Mouse (Mus musculus): ENCODE results near the gene Gm20388. TPM values are rescaled to one million over a fixed set of nuclear protein-coding genes. Genes with fewer than 3 reads are reported as not detected.

Gene Gm20388
- total RNA-seq, 2 experiments from 2014 or later = 18.5 to 23.8 TPM

- no peak for ATAC-seq (replicated peaks; ENCODE audit: poor library complexity, severe bottlenecking)
These were observed 322.3 kb downstream of the Gm20388 start for GRCm38 (mm10) chr8:120232913-120233312.

DNA sequence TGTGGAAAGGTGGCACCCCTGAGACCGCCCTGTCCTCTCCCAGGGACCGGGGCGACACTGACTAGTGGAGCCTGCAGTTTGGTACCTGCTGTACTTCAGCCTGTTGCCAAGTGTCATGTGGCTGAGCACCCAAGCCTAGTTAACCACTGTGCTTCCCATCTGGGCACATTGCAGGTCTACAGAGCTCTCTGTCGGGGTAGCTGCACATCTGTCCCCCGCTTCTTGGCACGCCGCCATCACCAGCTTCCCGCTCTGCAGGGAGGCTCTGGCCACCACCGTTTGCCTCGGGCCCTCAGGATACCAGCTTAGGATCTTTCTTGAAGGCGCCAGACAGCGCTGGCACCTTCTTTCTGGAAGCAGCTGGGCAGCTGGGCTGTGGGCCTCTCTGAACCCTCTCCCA is 323.8 kb downstream of the Gm20388 start:
- ATAC-seq (replicated peaks; ENCODE audit: poor library complexity, severe bottlenecking) = no peak

- 0 out of 2 replicates have a peak, but pooled peaks have one; percentile 6 for ATAC-seq (replicated peaks; ENCODE audit: poor library complexity, severe bottlenecking)
These were observed 324.2 kb downstream of the Gm20388 start for GRCm38 (mm10) chr8:120234866-120235265.

DNA sequence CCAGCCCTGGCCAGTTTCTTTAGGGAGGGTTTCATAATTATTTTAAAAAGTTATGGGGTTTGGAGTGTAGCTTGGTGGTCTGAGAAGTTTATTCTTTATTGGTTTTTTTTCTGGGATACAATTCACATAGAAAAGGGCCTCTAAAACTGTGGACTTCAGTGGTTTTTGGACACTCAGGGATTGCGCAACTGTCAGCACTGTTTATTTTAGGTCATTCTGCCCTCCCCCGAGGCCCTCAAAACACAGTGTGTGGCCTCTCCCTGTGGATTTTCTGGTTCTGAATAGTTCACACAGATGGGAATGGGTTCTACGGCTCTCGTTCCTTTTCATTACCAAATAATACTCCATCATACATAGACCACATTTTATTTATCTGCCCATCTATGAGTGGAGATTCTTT is 332.6 kb downstream of the Gm20388 start:
- no peak for ATAC-seq (replicated peaks; ENCODE audit: poor library complexity, severe bottlenecking)

DNA sequence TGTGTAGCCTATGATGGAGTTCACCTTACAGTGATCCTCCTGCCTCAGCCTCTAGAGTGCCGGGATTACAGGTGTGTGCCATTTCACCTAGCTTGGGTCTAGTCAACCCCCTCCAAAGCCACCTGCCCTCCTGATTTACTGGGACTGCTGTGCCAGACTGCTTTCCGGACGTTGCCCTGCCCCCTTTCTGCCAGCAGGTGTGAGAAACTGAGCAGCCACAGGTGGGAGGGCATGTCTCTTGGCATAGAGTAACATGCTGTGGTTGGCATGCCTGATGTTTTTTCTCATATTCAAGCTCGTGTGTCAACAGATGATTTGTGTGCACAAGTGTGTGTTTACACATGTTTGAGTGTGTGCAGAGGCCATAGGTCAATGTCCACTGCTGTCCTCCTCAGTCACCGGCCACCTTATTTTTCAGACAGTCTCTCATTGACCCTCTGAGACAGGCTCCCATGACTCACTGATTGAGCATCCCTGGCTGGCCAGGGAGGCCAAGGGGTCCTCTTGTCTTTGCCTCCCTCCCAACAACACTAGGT is 333.3 kb downstream of the Gm20388 start:
- no peak for ATAC-seq (replicated peaks; ENCODE audit: poor library complexity, severe bottlenecking)

DNA sequence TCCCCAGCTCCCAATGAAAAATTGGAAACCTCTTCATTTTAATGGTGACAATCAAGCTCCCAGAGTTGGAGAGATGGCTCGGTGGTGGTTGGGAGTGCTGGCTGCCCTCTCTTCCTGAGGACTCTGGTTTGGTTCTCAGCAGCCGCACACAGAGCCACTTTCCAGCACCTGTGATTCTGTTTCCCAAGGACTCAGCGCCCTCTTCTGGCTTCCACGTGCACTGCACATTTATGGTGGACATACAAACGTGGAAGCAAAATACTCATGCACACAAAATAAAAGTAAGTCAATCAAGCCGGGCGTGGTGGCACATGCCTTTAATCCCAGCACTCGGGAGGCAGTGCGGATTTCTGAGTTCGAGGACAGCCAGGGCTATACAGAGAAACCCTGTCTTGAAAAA is 333.9 kb downstream of the Gm20388 start:
- ATAC-seq (replicated peaks; ENCODE audit: poor library complexity, severe bottlenecking) = no peak

DNA sequence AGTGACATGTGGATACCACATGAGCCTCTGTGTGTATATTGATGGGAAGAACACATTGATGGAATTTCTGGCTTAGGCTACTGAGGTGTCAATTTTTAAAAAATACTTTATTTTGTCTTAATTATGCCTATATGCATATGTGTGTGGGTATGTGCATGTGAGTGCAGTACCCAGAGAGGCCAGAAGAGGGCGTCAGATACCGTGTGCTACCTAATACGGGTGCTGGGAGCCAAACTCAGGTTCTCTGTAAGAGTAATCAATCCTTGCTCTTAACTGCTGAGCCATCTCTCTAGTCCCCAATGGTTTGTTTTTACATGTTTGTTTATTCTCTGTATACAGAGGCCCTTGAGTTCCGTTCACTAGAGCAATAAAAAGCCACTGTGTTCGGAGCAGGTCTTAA is 337.0 kb downstream of the Gm20388 start:
- ATAC-seq (replicated peaks; ENCODE audit: poor library complexity, severe bottlenecking) = no peak

DNA sequence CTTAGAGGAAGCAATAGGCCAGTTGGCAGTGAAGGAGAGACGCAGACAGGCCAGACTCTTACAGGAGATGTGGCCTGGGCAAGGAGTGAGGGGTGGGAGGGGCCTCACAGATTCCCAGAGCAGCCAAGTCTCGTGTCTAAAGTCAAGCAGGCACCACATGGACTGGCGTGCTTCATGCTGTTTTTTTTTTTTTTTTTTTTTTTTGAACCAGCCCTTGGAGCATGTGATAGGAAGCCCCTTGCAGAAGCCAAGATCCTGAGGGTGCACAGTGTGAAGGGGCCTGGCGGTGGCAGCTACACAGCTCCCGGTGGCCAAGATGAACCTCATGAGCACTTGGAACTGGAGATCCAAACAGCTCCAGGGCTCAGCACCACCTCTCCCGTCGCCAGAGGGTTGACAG is 337.4 kb downstream of the Gm20388 start:
- ATAC-seq (replicated peaks; ENCODE audit: poor library complexity, severe bottlenecking) = no peak

- ATAC-seq (replicated peaks; ENCODE audit: poor library complexity, severe bottlenecking) = no peak
These were observed 337.8 kb downstream of the Gm20388 start for GRCm38 (mm10) chr8:120248451-120248850.

GRCm38 (mm10) chr8:120249800-120250336 is 339.2 kb downstream of the Gm20388 start:
- ATAC-seq (replicated peaks; ENCODE audit: poor library complexity, severe bottlenecking) = no peak

DNA sequence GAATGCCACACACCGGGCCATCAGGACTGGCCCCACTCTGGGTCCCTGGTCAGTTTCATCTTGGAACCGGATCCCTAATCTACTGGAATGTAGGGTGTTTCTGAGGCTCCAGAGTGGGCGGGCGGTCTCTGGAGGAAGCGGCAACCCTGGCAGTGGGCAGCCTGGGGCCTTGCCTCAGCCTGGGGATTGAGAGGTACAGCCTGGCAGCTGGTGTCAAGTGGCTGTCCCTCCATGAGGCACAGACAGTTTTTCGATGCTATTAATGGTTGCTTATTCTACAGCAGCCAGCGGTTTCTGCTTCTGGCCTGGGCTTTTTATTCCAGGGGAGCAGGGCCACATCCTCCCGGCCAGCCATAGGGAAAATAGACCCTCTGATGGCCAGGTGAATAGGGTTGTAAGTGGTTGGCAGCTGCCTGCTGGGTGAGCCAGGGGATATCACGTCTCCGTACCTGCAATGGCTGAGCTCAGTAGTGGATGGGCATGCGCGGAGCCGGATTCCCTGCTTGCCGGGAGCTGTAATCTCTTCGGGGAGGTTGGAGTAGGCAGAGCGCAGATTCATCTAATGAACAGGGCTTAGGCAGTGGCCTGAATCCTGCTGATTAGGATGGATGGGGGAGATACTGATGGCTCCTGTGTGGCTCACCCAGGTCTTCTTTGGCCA is 340.2 kb downstream of the Gm20388 start:
- ATAC-seq (replicated peaks; ENCODE audit: poor library complexity, severe bottlenecking) = no peak

- ATAC-seq (replicated peaks; ENCODE audit: poor library complexity, severe bottlenecking) = no peak
These were observed 340.9 kb downstream of the Gm20388 start for GRCm38 (mm10) chr8:120251411-120252035.

- no peak for ATAC-seq (replicated peaks; ENCODE audit: poor library complexity, severe bottlenecking)
These were observed 343.0 kb downstream of the Gm20388 start for GRCm38 (mm10) chr8:120253626-120254025.

- no peak for ATAC-seq (replicated peaks; ENCODE audit: poor library complexity, severe bottlenecking)
These were observed 344.9 kb downstream of the Gm20388 start for GRCm38 (mm10) chr8:120255406-120255987.

DNA sequence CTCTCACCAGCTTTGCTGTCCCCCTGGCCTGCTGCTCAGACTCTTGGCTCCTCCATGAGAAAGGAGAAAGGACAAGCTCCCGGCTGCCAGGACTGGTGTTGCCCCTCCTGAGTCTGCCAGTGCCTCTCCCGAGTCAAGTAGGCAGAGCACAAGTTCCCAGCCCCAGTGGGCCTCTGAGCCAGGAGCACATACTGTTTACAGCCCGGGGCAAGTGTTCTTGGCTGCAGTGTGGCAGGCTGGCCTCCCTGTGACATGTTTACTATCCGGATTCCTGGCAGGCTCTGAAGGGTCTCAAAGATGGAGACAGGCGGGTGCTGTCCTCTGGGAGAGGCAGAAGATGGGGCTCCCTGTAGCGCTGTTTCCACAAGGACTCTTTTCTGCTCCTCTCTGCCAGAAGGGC is 346.3 kb downstream of the Gm20388 start:
- no peak for ATAC-seq (replicated peaks; ENCODE audit: poor library complexity, severe bottlenecking)

- no peak for ATAC-seq (replicated peaks; ENCODE audit: poor library complexity, severe bottlenecking)
These were observed 348.6 kb downstream of the Gm20388 start for GRCm38 (mm10) chr8:120259206-120259605.

DNA sequence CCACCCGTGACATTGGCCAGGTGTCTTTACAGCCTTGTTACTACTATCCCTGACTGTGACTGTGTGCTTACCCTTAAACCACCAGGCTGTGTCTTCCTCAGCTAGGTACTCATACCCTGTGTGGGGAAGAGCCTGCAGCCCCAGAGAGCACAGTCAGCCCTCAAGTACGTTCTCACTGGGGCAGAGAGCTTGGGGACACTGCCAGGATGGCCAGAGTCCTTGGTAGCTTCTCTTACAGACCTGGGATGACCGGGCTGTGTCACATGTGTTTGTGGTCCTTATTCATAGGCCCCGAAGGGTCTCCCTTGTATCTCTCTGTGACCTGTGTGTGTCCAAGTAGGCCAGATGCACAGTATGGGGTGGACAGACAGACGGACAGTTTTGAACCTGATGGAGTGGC is 350.0 kb downstream of the Gm20388 start:
- no peak for ATAC-seq (replicated peaks; ENCODE audit: poor library complexity, severe bottlenecking)

DNA sequence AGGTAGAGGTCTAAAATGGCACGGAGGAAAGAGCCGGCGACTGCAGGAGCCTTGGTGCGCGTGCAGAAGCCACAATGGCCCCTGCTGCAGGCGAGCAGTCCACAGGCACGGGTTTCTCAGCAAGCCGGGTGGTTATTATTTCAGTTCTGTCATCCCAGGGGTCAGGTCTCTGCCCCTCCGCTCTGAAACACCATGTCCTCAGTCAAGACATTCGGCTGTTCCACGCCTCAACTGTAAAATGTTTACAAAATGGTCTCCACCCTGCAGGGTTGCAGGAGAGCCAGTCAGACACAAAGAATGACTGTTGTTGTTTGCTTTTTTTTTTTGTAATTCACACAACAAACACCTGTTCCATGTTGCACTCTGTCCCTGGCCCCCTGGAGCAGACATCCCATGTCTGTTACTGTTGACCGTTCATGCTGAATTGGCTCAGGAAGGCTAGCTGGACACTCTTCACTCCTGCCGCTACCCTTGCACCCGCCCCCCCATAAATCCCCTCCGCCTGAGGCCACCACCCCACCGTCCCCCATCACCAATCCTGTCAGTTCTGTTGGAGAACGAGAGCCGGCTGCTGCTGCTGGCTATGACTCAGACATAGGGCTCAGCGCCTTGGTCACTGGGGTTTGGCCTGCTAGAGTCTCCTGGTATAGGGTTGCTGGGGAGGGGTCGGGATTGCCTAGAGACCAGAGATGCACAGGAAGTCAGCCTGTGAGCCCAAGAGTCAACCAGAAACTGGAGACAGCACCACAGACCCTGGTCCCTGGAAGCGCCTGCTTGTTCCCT is 350.9 kb downstream of the Gm20388 start:
- no peak for ATAC-seq (replicated peaks; ENCODE audit: poor library complexity, severe bottlenecking)

GRCm38 (mm10) chr8:120263879-120264278 is 353.2 kb downstream of the Gm20388 start:
- no peak for ATAC-seq (replicated peaks; ENCODE audit: poor library complexity, severe bottlenecking)

DNA sequence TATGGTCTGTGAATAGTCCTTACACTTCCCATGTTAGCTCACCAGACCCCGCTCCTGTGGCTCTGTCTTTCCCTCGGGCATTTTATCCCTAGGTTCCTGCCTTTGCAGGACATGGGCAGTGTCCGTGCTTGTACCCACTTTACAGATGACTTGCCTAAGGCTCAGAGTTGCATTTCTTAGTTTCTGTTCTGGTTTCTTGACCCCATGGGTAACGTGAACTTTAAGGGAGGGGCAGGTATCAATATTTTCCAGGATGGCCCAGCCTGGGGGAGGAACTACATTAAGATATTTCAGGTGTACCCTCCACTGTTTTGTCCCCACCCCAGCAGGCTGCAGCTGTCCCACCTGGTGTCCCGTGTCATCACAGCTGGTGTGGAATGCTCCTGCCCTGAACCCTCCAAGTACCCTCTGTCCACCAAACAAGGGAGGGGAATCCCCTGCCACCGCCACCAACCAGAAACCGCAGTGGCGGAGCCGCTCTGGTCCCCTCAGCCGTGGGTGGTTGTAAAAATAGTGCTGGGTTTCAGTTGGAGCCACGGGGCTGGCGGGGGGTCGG is 353.8 kb downstream of the Gm20388 start:
- peak; percentile 43 for ATAC-seq (replicated peaks; ENCODE audit: poor library complexity, severe bottlenecking)
